Mouse (Mus musculus) gastrocnemius, postnatal 36 days (tissue): Measurements from ENCODE around the gene Nptx2. TPM values are rescaled to one million over a fixed set of nuclear protein-coding genes. Genes with fewer than 3 reads are reported as not detected.
A peak's percentile ranks its signal among the peaks of the same experiment; 100 is the strongest.

ENCODE experiments used
- DNase-seq, 2 experiments: peaks; one replicate each; pipeline ENCODE4 v3.0.0; 2022
- intact Hi-C: fragments of 180-260 bp; cut with DNase I; formaldehyde crosslinking; loops from one replicate; pipeline ENCODE4 v1.15.1; 2025
- long read RNA-seq, 2 experiments: library from polyadenylated mRNA; stranded (forward); transcript quantifications; one replicate each; pipeline ENCODE4 v2.0.0; 2021
- total RNA-seq, 2 experiments: library from RNA; stranded (reverse); gene quantifications; 2 replicates each; pipeline ENCODE4 v1.2.3; 2021

Gene Nptx2
- not detected for total RNA-seq
- long read RNA-seq, experiment 1 = 0 reads
- long read RNA-seq, experiment 2 = 0 reads

GRCm38 (mm10) chr5:144545653-144546422 is at the start of gene Nptx2:
Gene Nptx2 (plus strand): TSS chr5:144545902.
- DNase-seq = peak; percentile 50 to 65
- intact Hi-C loops = no loop called here

GRCm38 (mm10) chr5:144496481-144496880 is 49.2 kb upstream of the Nptx2 start:
- DNase-seq = no peak
- intact Hi-C loops = no loop called here

GRCm38 (mm10) chr5:144504239-144504638 is 41.5 kb upstream of the Nptx2 start:
- intact Hi-C loops = no loop called here
- no peak for DNase-seq

GRCm38 (mm10) chr5:144505731-144506130 is 40.0 kb upstream of the Nptx2 start:
- intact Hi-C loops = no loop called here
- no peak for DNase-seq

GRCm38 (mm10) chr5:144506156-144506555 is 39.5 kb upstream of the Nptx2 start:
- no peak for DNase-seq
- intact Hi-C loops = no loop called here

GRCm38 (mm10) chr5:144506689-144507552 is 38.8 kb upstream of the Nptx2 start:
- DNase-seq = no peak
- intact Hi-C loops = no loop called here

GRCm38 (mm10) chr5:144509431-144509830 is 36.3 kb upstream of the Nptx2 start:
- DNase-seq = no peak
- intact Hi-C loops = no loop called here

- no peak for DNase-seq
- intact Hi-C loops = no loop called here
Measured at GRCm38 (mm10) chr5:144514738-144515137, 31.0 kb upstream of the Nptx2 start.

GRCm38 (mm10) chr5:144515241-144515640 is 30.5 kb upstream of the Nptx2 start:
- no peak for DNase-seq
- intact Hi-C loops = no loop called here

GRCm38 (mm10) chr5:144520096-144520495 is 25.6 kb upstream of the Nptx2 start:
- intact Hi-C loops = no loop called here
- no peak for DNase-seq

- intact Hi-C loops = no loop called here
- no peak for DNase-seq
Measured at GRCm38 (mm10) chr5:144524774-144525173, 20.9 kb upstream of the Nptx2 start.

GRCm38 (mm10) chr5:144529123-144529522 is 16.6 kb upstream of the Nptx2 start:
- intact Hi-C loops = no loop called here
- no peak for DNase-seq

- intact Hi-C loops = no loop called here
Measured at GRCm38 (mm10) chr5:144542711-144543308, 2.9 kb upstream of the Nptx2 start.

GRCm38 (mm10) chr5:144546423-144546995 is 807 bp downstream of the Nptx2 start:
- intact Hi-C loops = no loop called here

More at GRCm38 (mm10) chr5:144542711-144543308, 2.9 kb upstream of the Nptx2 start:
- no peak for DNase-seq

GRCm38 (mm10) chr5:144547333-144547878 is 1.7 kb downstream of the Nptx2 start:
- DNase-seq = no peak

More at GRCm38 (mm10) chr5:144546423-144546995, 807 bp downstream of the Nptx2 start:
- no peak for DNase-seq

GRCm38 (mm10) chr5:144548079-144548631 is 2.5 kb downstream of the Nptx2 start:
- intact Hi-C loops = no loop called here
- no peak for DNase-seq

More at GRCm38 (mm10) chr5:144547333-144547878, 1.7 kb downstream of the Nptx2 start:
- intact Hi-C loops = no loop called here

GRCm38 (mm10) chr5:144550003-144550402 is 4.3 kb downstream of the Nptx2 start:
- no peak for DNase-seq
- intact Hi-C loops = no loop called here

- no peak for DNase-seq
- intact Hi-C loops = no loop called here
Measured at GRCm38 (mm10) chr5:144550622-144551137, 5.0 kb downstream of the Nptx2 start.

GRCm38 (mm10) chr5:144556710-144557109 is 11.0 kb downstream of the Nptx2 start:
- DNase-seq = no peak
- intact Hi-C loops = no loop called here

- DNase-seq = no peak
- intact Hi-C loops = no loop called here
Measured at GRCm38 (mm10) chr5:144557363-144557762, 11.7 kb downstream of the Nptx2 start.
